Mouse (Mus musculus) left cerebral cortex, adult 8-10 months (tissue): ENCODE measurements at regions not wholly inside any gene's neighbourhood (a gene's known extent, or its start where the extent isn't known, plus 50 kb on each side); places are given as distances from the start of the nearest gene placed in this dataset.

ENCODE experiments used
- DNase-seq, 2 experiments: peaks; one replicate each; pipeline ENCODE4 v3.0.0; 2022; ENCODE audit warnings: low spot score in 2 of 2

DNA sequence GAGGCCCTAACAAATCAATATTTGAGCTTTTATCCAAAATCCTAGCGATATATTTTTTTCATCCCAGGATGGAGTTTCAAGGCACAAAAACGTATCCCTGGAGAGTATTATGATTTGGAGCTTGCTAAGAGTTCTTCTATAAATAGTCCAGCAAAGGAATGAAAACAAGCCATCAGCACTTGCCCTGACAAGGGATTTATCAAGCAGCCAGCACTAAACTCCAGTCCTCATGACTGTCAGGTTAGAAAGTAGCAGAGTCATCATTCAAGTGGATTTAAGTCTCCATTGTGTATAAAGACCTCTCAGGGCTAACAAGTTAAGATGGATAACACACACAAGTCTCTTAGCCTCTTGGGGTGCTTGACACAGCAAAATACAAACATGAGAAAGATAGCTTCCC lies 148.6 kb upstream of the Ust start:
- DNase-seq, result no peak

DNA sequence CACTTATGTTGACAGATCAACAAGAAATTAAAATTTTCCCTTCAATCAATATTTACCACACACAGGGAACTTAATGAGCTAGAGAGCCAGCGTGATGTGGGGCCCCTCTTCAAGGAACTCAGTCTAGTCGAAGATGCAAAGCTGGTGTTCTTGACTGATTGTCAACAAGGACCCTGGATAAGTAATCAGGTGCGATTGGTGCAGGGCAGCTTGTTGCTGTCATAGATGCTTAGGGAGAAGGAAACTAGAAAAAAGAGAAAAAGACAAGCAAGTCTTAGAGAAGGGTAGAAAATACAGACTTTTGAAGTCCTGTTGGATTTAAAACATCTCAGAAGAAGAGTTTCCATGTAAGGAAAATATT lies 140.3 kb upstream of the Ust start:
- DNase-seq, result no peak

- no peak for DNase-seq
Observed at GRCm38 (mm10) chr10:8658024-8658933, 139.7 kb upstream of the Ust start.

GRCm38 (mm10) chr10:8657176-8658023 lies 138.8 kb upstream of the Ust start:
- DNase-seq, result no peak

DNA sequence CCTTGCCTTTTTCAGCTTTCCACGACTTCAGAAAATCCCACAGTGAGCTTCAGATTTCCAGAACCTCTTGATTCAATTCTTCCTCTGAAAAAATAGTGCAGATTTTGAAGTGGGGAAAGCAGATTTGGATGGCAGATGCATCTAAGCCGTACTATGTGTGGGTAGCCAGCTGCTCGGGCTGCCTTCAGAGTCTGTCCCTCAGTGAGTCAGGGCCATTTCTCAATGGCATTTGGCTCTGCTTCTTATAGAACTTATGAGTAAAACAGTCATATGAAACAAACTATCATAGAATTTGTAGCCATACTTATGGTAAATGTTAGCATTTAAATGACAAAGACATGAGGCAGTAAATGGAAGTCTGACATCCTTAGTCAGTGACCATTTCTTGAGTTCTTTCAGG lies 135.0 kb upstream of the Ust start:
- peak in 1 of 2 experiments; percentile 25 for DNase-seq

DNA sequence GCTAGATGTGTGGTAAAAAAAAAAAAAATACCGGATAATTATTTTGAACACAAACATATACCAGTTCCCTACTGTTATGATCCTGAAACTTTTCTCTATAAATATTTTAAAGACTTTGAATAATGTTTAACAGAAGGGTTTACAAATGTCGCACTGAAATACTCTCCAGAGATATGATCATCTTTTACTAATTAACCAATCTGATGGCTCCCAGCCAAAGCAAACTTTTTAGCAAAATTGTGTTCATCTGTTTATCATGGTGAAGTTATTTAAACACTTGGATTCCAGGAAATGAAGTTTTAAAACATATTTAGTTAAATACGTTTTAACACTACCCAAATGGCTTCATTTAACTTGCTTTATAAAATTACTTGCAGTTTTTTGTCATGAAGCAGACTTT lies 123.6 kb upstream of the Ust start:
- DNase-seq, result no peak

DNA sequence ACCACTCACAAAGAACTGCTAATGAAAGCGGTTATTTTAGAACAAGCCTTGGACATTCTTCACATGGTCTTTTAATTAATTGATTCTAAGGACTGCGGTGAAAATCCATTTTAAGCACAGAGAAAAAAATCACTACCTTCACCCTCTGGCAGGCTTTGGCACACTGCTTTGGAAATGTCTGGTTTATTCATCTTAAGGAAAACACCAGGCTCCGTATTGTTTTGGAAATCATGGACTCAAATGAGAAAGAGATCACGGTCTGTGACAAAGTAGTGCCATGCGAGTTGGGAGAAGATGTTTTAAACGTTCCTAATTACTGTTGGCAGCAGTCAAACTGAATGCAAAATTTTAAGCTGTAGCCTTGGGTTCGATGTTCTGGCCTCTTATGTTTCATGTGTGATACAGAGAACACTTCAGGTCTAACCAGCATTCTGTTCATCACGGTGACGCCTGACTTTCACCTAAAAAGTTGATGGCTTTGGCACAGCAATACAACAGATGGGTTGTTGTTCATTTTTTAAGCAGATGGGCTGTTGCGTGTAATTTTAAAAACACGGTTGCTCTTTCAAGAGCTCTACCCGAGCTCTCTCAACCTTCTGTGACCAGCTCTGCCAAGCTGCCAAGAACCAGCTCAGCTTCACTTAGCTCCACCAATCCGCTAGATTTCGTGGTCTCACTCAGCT lies 105.7 kb upstream of the Ust start:
- no peak for DNase-seq

DNA sequence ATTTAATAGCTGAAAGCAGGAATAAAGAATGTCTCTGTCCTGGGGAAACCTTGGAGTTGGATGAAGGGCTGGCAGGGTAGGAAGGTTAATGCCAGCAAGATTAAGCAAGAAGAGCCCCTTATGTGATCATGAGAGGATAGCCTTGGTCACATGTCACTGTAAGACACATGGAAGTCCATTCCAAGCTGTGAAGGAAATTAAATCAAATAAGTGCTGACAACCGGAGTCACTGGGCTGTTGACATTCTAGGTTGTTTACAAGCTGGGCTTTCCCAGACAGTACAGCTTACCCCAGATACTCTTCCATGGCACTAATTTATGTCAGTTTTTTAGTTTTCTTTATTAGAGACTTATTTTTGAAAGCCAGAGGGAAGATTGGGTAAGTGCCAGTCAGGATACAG lies 100.1 kb upstream of the Ust start:
- no peak for DNase-seq

DNA sequence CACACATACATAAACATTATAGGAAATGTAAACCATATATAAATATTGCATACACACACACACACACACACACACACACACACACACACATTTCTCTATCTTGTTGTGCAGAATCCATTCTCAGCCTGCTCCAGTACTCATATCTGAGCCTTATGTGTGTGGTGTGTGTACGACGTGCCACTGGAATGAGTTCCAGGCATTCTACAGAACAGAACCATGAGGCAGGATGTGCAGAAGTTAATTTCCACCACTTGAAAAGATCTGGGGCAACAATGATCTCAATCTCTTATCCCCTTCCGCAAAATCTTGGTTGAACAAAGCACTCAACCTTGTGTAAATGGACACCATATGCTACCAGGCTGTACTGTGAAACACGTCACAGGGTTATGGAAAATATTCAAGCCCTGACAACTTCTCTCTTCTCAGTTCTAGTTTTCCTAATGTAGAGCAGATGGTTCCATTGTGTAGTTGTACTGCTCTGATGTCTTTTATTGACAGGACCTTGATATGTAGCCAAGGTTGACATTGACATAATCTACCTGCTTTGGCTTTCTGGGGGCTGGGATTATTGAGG lies 96.9 kb upstream of the Ust start:
- no peak for DNase-seq

DNA sequence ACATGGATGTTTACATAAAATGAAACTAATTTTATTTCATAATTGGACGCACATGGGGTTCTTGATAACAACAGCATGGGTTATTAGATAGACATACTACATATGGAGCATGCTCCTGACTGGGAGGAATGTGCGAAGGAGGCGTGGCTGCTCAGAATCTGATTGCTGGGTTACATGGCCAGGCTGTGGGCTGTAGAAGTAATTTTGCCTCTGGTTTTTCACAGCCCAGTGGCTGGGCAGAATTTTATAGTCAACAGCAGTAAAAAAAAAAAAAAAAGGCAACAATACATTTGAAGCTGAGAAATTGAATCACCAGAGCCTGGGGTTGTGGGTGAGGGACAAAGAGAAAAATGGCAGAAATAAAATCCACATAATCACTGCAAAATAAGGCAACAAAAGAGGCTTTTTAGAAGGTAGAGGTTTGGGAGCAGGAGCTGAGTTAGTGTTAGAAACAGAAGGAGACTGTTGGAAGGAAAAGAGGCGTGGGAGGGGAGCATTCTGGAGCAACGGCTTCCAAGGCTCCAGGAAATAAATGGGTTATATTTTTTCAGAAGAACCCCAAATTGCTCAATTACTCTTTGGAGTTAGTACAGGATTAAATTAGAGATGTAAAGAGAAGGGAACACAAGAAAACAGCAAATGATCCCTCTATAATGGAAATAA lies 71.4 kb upstream of the Ust start:
- peak in 1 of 2 experiments; percentile 23 for DNase-seq

GRCm38 (mm10) chr10:8589106-8589505 lies 70.5 kb upstream of the Ust start:
- no peak for DNase-seq

GRCm38 (mm10) chr10:8584389-8584908 lies 65.8 kb upstream of the Ust start:
- no peak for DNase-seq

GRCm38 (mm10) chr10:8583552-8584388 lies 65.1 kb upstream of the Ust start:
- DNase-seq, result no peak

DNA sequence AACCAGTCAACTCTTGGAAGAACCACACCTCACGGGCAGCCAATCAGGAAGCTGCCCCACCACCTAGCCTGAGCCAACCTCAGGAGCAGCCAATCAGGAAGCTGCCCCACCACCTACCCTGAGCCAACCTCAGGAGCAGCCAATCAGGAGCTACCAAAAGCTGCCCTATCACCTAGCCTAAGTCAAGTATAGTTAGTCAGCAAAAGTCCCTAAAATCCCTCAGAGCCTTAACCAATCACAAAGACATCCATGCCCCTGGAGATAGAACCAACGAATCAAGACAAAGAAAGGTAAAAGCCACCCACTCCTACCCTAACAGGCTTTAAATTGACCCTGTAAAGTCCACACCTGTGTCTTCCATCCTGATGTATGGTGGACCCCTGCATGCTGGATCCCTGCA lies 61.7 kb upstream of the Ust start:
- no peak for DNase-seq

DNA sequence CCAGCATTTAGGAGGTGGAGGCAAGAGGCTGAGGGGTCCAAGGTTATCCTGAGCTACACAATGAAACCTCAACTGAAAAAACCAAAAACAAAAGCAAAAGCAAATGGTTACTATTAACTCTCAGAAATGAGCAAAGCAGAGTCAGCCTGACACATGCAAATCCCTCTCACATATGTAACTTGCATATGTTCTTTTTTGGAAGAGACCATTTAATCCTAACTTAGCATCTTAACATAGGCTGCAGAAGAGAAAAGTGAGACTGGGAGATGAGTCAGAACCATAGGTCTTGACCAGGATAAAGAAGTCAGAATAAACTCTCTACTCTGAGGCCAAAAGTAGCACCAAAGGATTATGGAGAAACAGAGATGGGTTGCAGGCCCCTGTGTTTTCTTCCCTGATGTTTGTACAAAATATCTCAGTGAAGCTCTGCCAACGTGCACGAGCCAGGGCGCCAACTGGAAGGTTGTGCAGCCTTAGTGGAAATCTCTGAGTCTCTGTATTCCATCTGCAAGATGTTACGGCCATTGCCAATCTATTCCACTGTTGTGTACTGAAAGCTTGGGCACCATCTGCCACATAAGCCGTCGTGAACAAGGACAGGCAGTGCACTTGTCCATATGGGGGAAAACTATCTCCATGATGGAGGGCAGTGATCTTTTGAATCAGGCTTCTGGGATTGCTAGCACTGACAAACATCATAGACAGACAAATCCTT lies 59.2 kb upstream of the Ust start:
- no peak for DNase-seq
